Mouse (Mus musculus): ENCODE measurements around the gene Gm7233.
"Not testable (repeated sequence)": the region's sequence is repeated elsewhere in the genome, so short reads cannot be mapped to it uniquely, and the experiment has no call there.

DNA sequence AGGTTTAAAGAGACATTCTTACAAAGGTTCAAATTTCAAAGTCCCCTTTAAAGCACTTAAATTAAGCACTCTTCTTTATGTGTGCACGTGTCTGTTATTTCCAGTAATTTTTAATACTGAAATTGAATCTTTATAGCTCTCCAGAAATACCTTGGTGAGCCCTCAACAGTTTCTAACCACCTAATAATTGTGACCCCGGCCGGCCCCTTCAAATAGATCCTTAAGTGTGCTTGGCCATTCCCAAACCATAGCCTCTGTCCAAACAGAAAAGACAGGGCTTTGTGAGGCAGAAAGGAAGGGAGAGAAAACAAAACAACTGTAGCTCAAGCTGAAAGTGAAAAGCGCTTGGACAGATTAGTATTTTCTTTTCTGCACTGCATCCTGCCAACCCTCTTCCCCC, 12.5 kb upstream of the Gm7233 start:
- not testable (repeated sequence) for TF ChIP-seq CTCF (IDR thresholded peaks at IDR 0.05; ENCODE audit: borderline replicate concordance, insufficient read depth, low read depth, low read length); POLR2A (IDR thresholded peaks at IDR 0.05; ENCODE audit: borderline replicate concordance, insufficient read depth, low read length)
